Mouse (Mus musculus) neural tube, postnatal 0 days (tissue): ENCODE data around the gene Rnase11. TPM values are rescaled to one million over a fixed set of nuclear protein-coding genes. Genes with fewer than 3 reads are reported as not detected.

Experiments used
- polyA plus RNA-seq: library from polyadenylated mRNA; unstranded; fragments of >200 nt; fragmentation: Nextera tagmentation; extraction: Ambion mirVana; gene quantifications from 2 replicates; pipeline ENCODE4 v1.2.1, GENCODE M21; 2015

The Rnase11 gene
- polyA plus RNA-seq = not detected in 2 replicates

GRCm38 (mm10) chr14:51050063-51050462, at the start of gene Rnase11:
Gene Rnase11, minus strand, starts transcription at chr14:51050163.

GRCm38 (mm10) chr14:51090921-51091900, 41.2 kb upstream of the Rnase11 start, which contains the start of the genes Rnase4 and Ang:
Gene Rnase4, plus strand, starts transcription at chr14:51091077.
Gene Ang, plus strand, starts transcription at chr14:51091150.

GRCm38 (mm10) chr14:51074335-51074734, 24.4 kb upstream of the Rnase11 start, which contains the start of gene Olfr750:
Gene Olfr750, minus strand, starts transcription at chr14:51074435.

GRCm38 (mm10) chr14:51057401-51057831, 7.5 kb upstream of the Rnase11 start, which contains the start of gene Rnase12:
Gene Rnase12, minus strand, starts transcription at chr14:51057661.

GRCm38 (mm10) chr14:51041769-51042168, 8.2 kb downstream of the Rnase11 start, which contains the start of gene Rnase9:
Gene Rnase9, minus strand, starts transcription at chr14:51041869.

GRCm38 (mm10) chr14:51007152-51007801, 42.7 kb downstream of the Rnase11 start, which contains the start of gene Rnase10:
Gene Rnase10, plus strand, starts transcription at chr14:51007751.

Other genes starting within 250 kb of the Rnase11 start
- not detected in 2 replicates for gene Ccnb1ip1, start 242.4 kb downstream of the Rnase11 start, polyA plus RNA-seq
- 34.4 TPM in 2 replicates for gene Parp2, start 242.3 kb downstream of the Rnase11 start, polyA plus RNA-seq
- 2.4 and 3.1 TPM in 2 replicates for gene Tep1, start 179.6 kb downstream of the Rnase11 start, polyA plus RNA-seq
- 4.9 TPM in 2 replicates for gene Klhl33, start 152.7 kb downstream of the Rnase11 start, polyA plus RNA-seq
- gene Osgep, start 125.3 kb downstream of the Rnase11 start, polyA plus RNA-seq = 77.1 and 87.6 TPM in 2 replicates
- 120 and 123 TPM in 2 replicates for gene Apex1, start 125.2 kb downstream of the Rnase11 start, polyA plus RNA-seq
- gene Pip4p1, start 119.3 kb downstream of the Rnase11 start, polyA plus RNA-seq = 107 and 115 TPM in 2 replicates
- gene Pnp, start 119.1 kb downstream of the Rnase11 start, polyA plus RNA-seq = 22.7 and 25.6 TPM in 2 replicates
- not detected in 2 replicates for gene Gm49342, start 105.6 kb downstream of the Rnase11 start, polyA plus RNA-seq
- gene Pnp2, start 94.2 kb downstream of the Rnase11 start, polyA plus RNA-seq = 1.1 and 1.5 TPM in 2 replicates
- gene Rnase10, start 42.4 kb downstream of the Rnase11 start, polyA plus RNA-seq = 0.13 TPM in 1 of 2 replicates, not detected in the other
- gene Rnase9, start 8.3 kb downstream of the Rnase11 start, polyA plus RNA-seq = not detected in 2 replicates
- gene Rnase12, start 7.5 kb upstream of the Rnase11 start, polyA plus RNA-seq = not detected in 2 replicates
- gene Olfr750, start 24.3 kb upstream of the Rnase11 start, polyA plus RNA-seq = 0.06 TPM in 1 of 2 replicates, not detected in the other
- gene Rnase4, start 40.9 kb upstream of the Rnase11 start, polyA plus RNA-seq = 28.1 and 29.2 TPM in 2 replicates
- 5.1 and 5.8 TPM in 2 replicates for gene Ang, start 41.0 kb upstream of the Rnase11 start, polyA plus RNA-seq
- gene Eddm3b, start 64.3 kb upstream of the Rnase11 start, polyA plus RNA-seq = not detected in 2 replicates
- 0.62 and 0.72 TPM in 2 replicates for gene Rnase6, start 73.7 kb upstream of the Rnase11 start, polyA plus RNA-seq
- gene Rnase1, start 96.6 kb upstream of the Rnase11 start, polyA plus RNA-seq = 0.71 and 1.2 TPM in 2 replicates
- gene Rnase2b, start 112.1 kb upstream of the Rnase11 start, polyA plus RNA-seq = not detected in 2 replicates
- not detected in 2 replicates for gene Ang2, start 149.0 kb upstream of the Rnase11 start, polyA plus RNA-seq
- not detected in 2 replicates for gene Ear14, start 153.2 kb upstream of the Rnase11 start, polyA plus RNA-seq
- not detected in 2 replicates for gene Rnase2a, start 205.9 kb upstream of the Rnase11 start, polyA plus RNA-seq